Mouse (Mus musculus): ENCODE data around the gene Podnl1. TPM values are rescaled to one million over a fixed set of nuclear protein-coding genes. Genes with fewer than 3 reads are reported as not detected.

Gene Podnl1
- polyA plus RNA-seq, 1 experiment = 7.6 TPM

DNA sequence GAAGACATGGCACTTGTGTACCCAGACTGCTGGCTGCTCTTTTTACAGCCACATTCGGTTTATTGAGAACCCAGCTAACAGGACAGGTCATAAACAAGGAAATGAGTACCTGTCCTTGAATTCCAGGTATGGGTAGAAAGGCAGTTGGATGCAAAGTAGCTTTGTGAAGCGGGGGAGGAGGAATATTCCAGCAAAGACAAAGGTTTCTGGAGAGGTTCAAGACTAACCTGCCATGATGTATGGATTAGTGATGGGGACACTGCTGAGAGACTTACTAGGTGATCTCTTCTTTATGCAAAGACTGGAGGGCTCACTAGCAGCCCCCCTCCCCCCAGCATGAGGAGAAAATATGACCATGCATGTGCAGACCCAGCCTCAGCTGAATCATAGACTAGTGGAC is 20.1 kb upstream of the Podnl1 start:
- Histone ChIP-seq H3K4me1 (ENCODE audit: control insufficient read depth, insufficient read depth, low read length) (no peaks in the 10 kb centered on the region; the same call in 1 of the 2 replicates), H3K27ac (ENCODE audit: control insufficient read depth, insufficient read depth, low read depth, low read length, poor library complexity) (no peak overlapping the region), H3K4me3 (replicated peaks; ENCODE audit: control insufficient read depth, low read depth, low read length) (no peak overlapping the region)
- TF ChIP-seq POLR2A (IDR thresholded peaks at IDR 0.05; ENCODE audit: borderline replicate concordance, control insufficient read depth, low read depth, low read length) = no peak
- no peak for TF ChIP-seq CTCF (IDR thresholded peaks at IDR 0.05; ENCODE audit: control insufficient read depth, insufficient read depth, low read length)
- WGBS = 80% methylated on average over 2 of the region's 2 CpGs

DNA sequence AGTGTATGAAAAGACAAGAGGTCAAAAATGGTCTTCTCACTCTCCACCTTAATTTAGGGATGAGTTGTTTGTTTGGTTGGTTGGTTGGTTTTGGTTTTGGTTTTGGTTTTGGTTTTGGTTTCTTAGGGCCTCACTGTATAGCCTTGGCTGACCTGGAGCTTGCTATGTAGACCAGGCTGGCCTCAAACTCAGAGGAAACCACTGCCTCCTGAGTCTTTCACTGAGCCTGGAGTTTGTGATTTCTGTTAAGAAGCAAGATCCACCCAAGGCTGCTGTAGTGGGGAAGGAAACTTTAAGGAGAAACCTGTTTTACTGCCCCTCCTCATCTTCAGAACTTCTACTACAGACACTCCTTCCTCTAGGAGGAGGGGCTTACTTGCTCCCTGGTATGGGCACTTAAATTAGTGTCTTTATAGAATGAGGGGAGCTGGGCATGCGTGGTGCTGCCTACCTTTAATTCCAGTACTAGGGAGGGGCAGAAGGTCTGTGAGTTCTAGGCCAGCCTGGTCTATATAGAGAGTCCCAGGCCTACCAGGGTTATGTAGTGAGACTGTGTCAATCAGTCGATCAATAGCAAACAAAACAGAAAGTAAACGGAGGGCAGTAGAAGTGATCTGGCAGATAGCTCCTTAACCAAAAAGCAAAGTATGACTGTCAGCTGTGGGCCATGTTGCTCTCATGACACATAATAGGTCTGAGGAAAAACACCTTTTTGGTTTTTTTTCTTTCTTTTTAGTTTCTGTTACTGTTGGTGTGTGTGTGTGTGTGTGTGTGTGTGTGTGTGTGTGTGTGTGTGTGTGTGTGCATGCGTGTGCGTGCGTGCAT is 19.4 kb upstream of the Podnl1 start:
- Histone ChIP-seq H3K27ac (ENCODE audit: control insufficient read depth, insufficient read depth, low read depth, low read length, poor library complexity) (no peak overlapping the region), H3K4me1 (ENCODE audit: control insufficient read depth, insufficient read depth, low read length) (no peaks in the 10 kb centered on the region; the same call in 1 of the 2 replicates), H3K4me3 (replicated peaks; ENCODE audit: control insufficient read depth, low read depth, low read length) (no peak overlapping the region)
- WGBS = 85% methylated on average over 3 of the region's 6 CpGs
- TF ChIP-seq CTCF (IDR thresholded peaks at IDR 0.05; ENCODE audit: control insufficient read depth, insufficient read depth, low read length) = no peak
- no peak for TF ChIP-seq POLR2A (IDR thresholded peaks at IDR 0.05; ENCODE audit: borderline replicate concordance, control insufficient read depth, low read depth, low read length)

DNA sequence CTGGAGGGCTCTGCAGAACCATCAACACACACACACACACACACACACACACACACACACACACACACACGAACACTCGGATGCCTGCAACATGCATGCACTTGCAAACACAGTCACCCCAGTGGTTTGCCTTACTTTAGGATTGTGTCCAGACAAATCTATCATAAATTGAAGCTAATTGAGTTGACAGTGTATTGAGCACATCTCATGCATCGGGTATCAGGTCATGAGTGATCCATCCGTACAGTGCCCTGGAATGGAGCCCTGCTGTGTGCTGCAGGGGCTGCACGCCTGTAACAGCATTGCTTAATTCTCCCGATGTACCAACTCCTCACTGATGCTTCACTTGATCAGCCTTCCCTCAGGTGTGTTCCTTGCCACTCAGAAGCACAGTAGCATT is 10.1 kb upstream of the Podnl1 start:
- Histone ChIP-seq H3K4me1 (ENCODE audit: control insufficient read depth, insufficient read depth, low read length) (no peaks in the 10 kb centered on the region), H3K27ac (ENCODE audit: control insufficient read depth, insufficient read depth, low read depth, low read length, poor library complexity) (no peak overlapping the region), H3K4me3 (replicated peaks; ENCODE audit: control insufficient read depth, low read depth, low read length) (no peak overlapping the region)
- TF ChIP-seq POLR2A (IDR thresholded peaks at IDR 0.05; ENCODE audit: borderline replicate concordance, control insufficient read depth, low read depth, low read length) (no peak), CTCF (IDR thresholded peaks at IDR 0.05; ENCODE audit: control insufficient read depth, insufficient read depth, low read length) (no peak)
- 80% methylated on average over 6 of the region's 6 CpGs for WGBS

DNA sequence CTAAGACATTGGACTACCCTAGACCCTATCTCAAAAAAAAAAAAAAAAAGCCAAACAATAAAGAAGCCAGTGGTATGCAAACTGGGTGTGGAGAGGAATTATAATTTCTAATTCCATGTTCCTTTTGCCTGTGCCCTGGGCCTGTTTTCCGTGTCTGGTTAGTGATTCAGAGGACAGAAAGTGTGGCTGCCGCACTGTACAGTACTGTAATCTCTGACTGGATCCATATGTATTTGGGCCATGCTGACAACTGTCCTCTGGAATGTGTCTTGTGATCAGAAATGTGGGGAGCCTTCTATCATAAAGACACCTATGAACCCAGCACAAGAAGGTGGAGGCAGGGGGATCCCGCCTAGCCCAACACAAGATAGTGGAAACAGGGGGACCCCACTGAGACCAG is 3.6 kb upstream of the Podnl1 start:
- no peak for TF ChIP-seq POLR2A (IDR thresholded peaks at IDR 0.05; ENCODE audit: borderline replicate concordance, control insufficient read depth, low read depth, low read length)
- TF ChIP-seq CTCF (IDR thresholded peaks at IDR 0.05; ENCODE audit: control insufficient read depth, insufficient read depth, low read length) = no peak
- H3K4me3 ChIP-seq (replicated peaks; ENCODE audit: control insufficient read depth, low read depth, low read length) = no peak overlapping the region
- 83% methylated on average over 3 of the region's 3 CpGs for WGBS
- no peaks in the 10 kb centered on the region; the same call in 1 of the 2 replicates for H3K4me1 ChIP-seq (ENCODE audit: control insufficient read depth, insufficient read depth, low read length)
- H3K27ac ChIP-seq (ENCODE audit: control insufficient read depth, insufficient read depth, low read depth, low read length, poor library complexity) = no peak overlapping the region

DNA sequence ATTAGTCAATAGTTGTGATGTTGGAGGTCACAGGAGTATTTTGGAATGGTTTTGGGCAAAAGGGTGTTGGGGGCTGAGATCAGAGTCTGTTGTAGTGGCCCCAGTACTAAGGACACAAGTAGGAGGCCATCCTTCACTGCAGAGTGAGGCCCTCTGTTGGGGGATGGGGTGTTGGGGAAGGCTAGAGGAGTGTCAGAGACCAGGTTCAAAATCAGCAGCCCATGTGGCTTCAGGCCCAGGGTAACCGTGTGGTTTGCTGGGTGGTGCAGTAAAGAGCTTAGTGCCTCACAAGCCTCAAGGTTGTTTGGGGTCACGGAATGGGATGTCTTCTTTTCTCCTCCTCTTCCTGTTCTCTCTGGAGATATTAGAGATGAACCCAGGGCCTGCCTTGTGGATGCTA is 953 bp downstream of the Podnl1 start:
- Histone ChIP-seq H3K4me1 (ENCODE audit: control insufficient read depth, insufficient read depth, low read length) (no peaks in the 10 kb centered on the region; the same call in 1 of the 2 replicates), H3K4me3 (replicated peaks; ENCODE audit: control insufficient read depth, low read depth, low read length) (no peak overlapping the region), H3K27ac (ENCODE audit: control insufficient read depth, insufficient read depth, low read depth, low read length, poor library complexity) (no peak overlapping the region)
- no peak for TF ChIP-seq POLR2A (IDR thresholded peaks at IDR 0.05; ENCODE audit: borderline replicate concordance, control insufficient read depth, low read depth, low read length)
- no peak for TF ChIP-seq CTCF (IDR thresholded peaks at IDR 0.05; ENCODE audit: control insufficient read depth, insufficient read depth, low read length)
- WGBS = 18% methylated on average over 2 of the region's 2 CpGs

DNA sequence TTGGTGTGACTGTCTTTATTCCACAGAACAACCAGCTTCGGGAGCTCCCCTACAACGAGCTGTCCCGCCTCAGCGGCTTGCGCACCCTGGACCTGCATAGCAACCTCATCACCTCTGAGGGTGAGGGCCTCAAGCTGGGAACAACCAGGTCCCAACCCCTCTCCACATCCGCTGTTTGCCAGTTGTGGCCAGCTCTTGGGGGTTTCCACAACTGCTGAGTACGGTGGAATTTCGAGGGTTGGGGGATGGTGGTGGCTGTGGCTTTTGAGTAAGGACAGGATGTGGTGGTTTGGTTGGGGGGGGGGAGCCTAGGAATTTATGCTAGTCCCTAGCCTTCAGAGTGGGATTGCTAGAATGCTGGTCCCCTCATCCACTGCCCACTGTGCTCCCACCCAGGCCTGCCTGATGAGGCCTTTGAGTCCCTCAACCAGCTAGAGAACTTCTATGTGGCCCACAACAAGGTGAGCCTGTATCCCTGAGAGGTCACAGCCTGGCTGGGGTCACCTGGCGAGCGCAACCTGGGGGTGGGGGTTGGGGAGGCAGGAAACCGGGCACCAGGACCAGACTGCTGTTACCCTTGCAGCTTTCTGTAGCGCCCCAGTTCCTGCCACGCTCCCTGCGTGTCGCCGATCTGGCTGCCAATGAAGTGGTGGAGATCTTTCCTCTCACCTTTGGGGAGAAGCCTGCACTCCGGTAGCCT is 1.6 kb downstream of the Podnl1 start:
- WGBS = 16% methylated on average over 17 of the region's 17 CpGs
- Histone ChIP-seq H3K4me1 (ENCODE audit: control insufficient read depth, insufficient read depth, low read length) (no peaks in the 10 kb centered on the region; the same call in 1 of the 2 replicates), H3K27ac (ENCODE audit: control insufficient read depth, insufficient read depth, low read depth, low read length, poor library complexity) (no peak overlapping the region), H3K4me3 (replicated peaks; ENCODE audit: control insufficient read depth, low read depth, low read length) (no peak overlapping the region)
- TF ChIP-seq POLR2A (IDR thresholded peaks at IDR 0.05; ENCODE audit: borderline replicate concordance, control insufficient read depth, low read depth, low read length) = no peak
- no peak for TF ChIP-seq CTCF (IDR thresholded peaks at IDR 0.05; ENCODE audit: control insufficient read depth, insufficient read depth, low read length)

DNA sequence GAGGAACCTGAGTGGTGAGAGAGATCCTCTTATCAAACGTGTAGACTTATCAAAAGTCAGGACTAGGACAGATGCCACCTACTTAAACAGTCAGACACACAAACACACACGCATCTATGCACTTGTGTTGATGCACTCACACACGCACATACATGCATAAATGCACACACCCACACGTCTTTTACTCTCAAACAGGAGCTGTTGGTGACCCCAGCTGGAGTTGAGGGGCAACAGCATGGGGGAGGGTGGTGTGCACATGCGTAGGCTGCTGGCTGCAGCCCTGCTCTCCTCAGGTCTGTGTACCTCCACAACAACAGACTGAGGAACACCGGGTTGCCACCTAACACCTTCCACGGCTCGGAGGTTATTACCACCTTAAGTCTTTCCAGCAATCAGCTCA is 2.5 kb downstream of the Podnl1 start:
- no peak overlapping the region for H3K4me3 ChIP-seq (replicated peaks; ENCODE audit: control insufficient read depth, low read depth, low read length)
- whole genome bisulfite sequencing = 54% methylated on average over 8 of the region's 8 CpGs
- peak; percentile 18; the same call in 1 of the 2 replicates for TF ChIP-seq CTCF (IDR thresholded peaks at IDR 0.05; ENCODE audit: control insufficient read depth, insufficient read depth, low read length)
- no peak for TF ChIP-seq POLR2A (IDR thresholded peaks at IDR 0.05; ENCODE audit: borderline replicate concordance, control insufficient read depth, low read depth, low read length)
- no peaks in the 10 kb centered on the region; the same call in 1 of the 2 replicates for H3K4me1 ChIP-seq (ENCODE audit: control insufficient read depth, insufficient read depth, low read length)
- no peak overlapping the region for H3K27ac ChIP-seq (ENCODE audit: control insufficient read depth, insufficient read depth, low read depth, low read length, poor library complexity)

DNA sequence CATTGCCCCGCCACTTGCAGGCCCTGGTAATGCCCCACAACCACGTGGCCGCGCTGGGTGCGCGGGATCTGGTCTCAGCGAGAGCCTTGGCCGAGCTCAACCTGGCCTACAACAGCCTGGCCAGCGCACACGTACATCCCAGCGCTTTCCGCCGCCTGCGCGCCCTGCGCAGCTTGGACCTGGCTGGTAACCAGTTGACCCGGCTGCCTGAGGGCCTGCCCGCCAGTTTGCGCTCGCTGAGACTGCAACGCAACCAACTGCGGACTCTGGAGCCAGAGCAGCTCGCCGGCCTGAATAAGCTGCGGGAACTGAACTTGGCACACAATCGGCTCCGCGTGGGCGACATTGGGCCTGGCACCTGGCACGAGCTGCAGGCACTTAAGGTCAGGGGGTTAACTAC is 5.0 kb downstream of the Podnl1 start:
- TF ChIP-seq POLR2A (IDR thresholded peaks at IDR 0.05; ENCODE audit: borderline replicate concordance, control insufficient read depth, low read depth, low read length) (no peak), CTCF (IDR thresholded peaks at IDR 0.05; ENCODE audit: control insufficient read depth, insufficient read depth, low read length) (no peak)
- H3K4me1 ChIP-seq (ENCODE audit: control insufficient read depth, insufficient read depth, low read length) = no peaks in the 10 kb centered on the region; the same call in 1 of the 2 replicates
- H3K27ac ChIP-seq (ENCODE audit: control insufficient read depth, insufficient read depth, low read depth, low read length, poor library complexity) = no peak overlapping the region
- H3K4me3 ChIP-seq (replicated peaks; ENCODE audit: control insufficient read depth, low read depth, low read length) = no peak overlapping the region
- 89% methylated on average over 30 of the region's 30 CpGs for WGBS

Data from bone marrow, adult 2 months (tissue).